Mouse (Mus musculus): Measurements from ENCODE around the gene Dip2c. TPM values are rescaled to one million over a fixed set of nuclear protein-coding genes. Genes with fewer than 3 reads are reported as not detected.

Dip2c gene
- total RNA-seq (2023), result 1 to 10 TPM; 6.2 to 6.3 TPM

GRCm38 (mm10) chr13:9276322-9276855 lies at the start of gene Dip2c:
Dip2c (plus strand) TSS chr13:9276528.

Other genes starting within 250 kb of the Dip2c start
- gene Larp4b, start 182.6 kb upstream of the Dip2c start, total RNA-seq (2023), result 10 to 100 TPM; 83.0 to 85.4 TPM